In the genomic region with DNA sequence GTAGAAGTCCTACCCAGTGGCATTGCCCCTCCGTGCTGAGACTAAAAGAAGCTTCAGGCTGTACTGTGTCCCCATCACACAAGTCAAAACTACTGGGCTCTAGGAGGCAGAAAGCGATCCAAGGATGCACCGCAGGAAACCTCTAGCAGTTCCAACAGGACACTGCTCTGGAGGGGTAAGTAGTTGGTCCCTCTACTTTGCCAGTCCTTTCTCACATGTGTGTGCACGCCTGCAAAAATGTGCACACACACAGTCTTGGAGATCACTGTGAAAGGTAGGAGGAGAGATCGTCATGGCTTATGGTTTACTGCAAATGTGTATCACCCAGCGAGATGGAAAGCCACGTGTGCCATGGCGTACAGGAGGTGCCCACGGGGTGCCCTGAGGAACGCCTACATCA, we compare ENCODE assay signal across 24 mouse cellular contexts. TPM values are rescaled to one million over a fixed set of nuclear protein-coding genes. Genes with fewer than 3 reads are reported as not detected.
DNase-seq lines count a peak whose midpoint lies in the region; ATAC-seq and TF ChIP-seq lines count a peak whose summit lies in the region.
"Had no signal": no experiment of that assay in that cellular context is flagged by ENCODE, and none has a peak within 500 bp of the region (broad histone marks: within the 10 kb centered on the region; RNA-seq: fewer than 3 reads in every experiment).

No protein-coding gene starts in this region.

- intact Hi-C loops in heart, postnatal 25 days (cut with DNase I) = no loop called here

- no peak for DNase-seq in cerebellum, adult 9-10 months
- DNase-seq in cerebellum, adult 2 months = no peak
- no peak for DNase-seq in cerebellum, postnatal 10 days
- DNase-seq in heart, adult 11 months = peak; percentile 76
- no peak for DNase-seq in heart, postnatal 25 days (ENCODE audit: low spot score)
- DNase-seq: adrenal gland, adult 2 months; adrenal gland, adult 8-10 months; adrenal gland, postnatal 10 days; adrenal gland, postnatal 14 days; adrenal gland, postnatal 25 days; adrenal gland, postnatal 36 days; B cell, adult 2 months; cerebellum, adult 11 months; cerebellum, adult 11-12 months; cerebellum, adult 18-20 months; cerebellum, adult 8-10 months had no signal

- no peak overlapping the region for H3K27ac ChIP-seq in cerebellum, adult 2 months (ENCODE audit: insufficient read depth, low read length)

- ATAC-seq in cerebellum, adult (ENCODE audit: insufficient number of reproducible peaks, low FRiP score, low TSS enrichment) = peak; percentile 59; the same call in 1 of the 2 replicates
- ATAC-seq: activated CD4-positive, CD25-positive, alpha-beta regulatory T cell, adult 4 months; CD4-positive, CD25-positive, alpha-beta regulatory T cell, adult 4 months; Patski had no signal

- 44% methylated on average over 10 of the region's 10 CpGs for WGBS in cerebellum, adult 2 months

- no peaks in the 10 kb centered on the region; the same call in 1 of the 2 replicates for H3K4me1 ChIP-seq in cerebellum, adult 2 months (ENCODE audit: control insufficient read depth, insufficient read depth, low read length)

- no peaks in the 10 kb centered on the region for H3K27me3 ChIP-seq in cerebellum, adult 2 months (ENCODE audit: control insufficient read depth, insufficient read depth, low read length)
- H3K27me3 ChIP-seq: CH12.LX, Patski had no signal

- no peak for TF ChIP-seq CTCF in cerebellum, adult 2 months (IDR thresholded peaks at IDR 0.05; ENCODE audit: borderline replicate concordance, insufficient read depth, low read depth, low read length)

- peak overlapping the region; percentile 51 for H3K4me3 ChIP-seq in cerebellum, adult 2 months (replicated peaks; ENCODE audit: insufficient read depth, low read depth, low read length)

- TF ChIP-seq POLR2A in cerebellum, adult 2 months (IDR thresholded peaks at IDR 0.05; ENCODE audit: borderline replicate concordance, insufficient read depth, low read length) = no peak

RNA-seq across cellular contexts. Expression of gene Hsd17b7, which starts 16.4 kb away (rescaled TPM):
- polyA plus RNA-seq in cerebellum, adult 2 months (2012; rRNA removed) = 14.4 and 15.8 TPM in 2 replicates
- total RNA-seq in heart, postnatal 25 days (2021) = 10 to 100 TPM; 15.8 to 16.9 TPM

RNA-seq across cellular contexts. Expression of gene Ccdc190, which starts 24.2 kb away (rescaled TPM):
- 37.7 and 41.1 TPM in 2 replicates for polyA plus RNA-seq in cerebellum, adult 2 months (2012; rRNA removed)
- total RNA-seq in heart, postnatal 25 days (2021) = under 1 TPM; 0.13 to 0.20 TPM
- total RNA-seq: adrenal gland, postnatal 10 days; adrenal gland, postnatal 14 days; CH12.LX; G1E; MEL had no signal
- polyA plus RNA-seq: activated CD4-positive, CD25-positive, alpha-beta regulatory T cell, adult 4 months; adrenal gland, adult 2 months; C2C12; CD4-positive, CD25-positive, alpha-beta regulatory T cell, adult 4 months; G1E had no signal
